Mouse (Mus musculus) liver, embryonic 14.5 days (tissue): ENCODE data around the gene Olfr1097. TPM values are rescaled to one million over a fixed set of nuclear protein-coding genes. Genes with fewer than 3 reads are reported as not detected.

Experiments
- ATAC-seq: fragments of 200-750 bp; cut with Nextera tagmentation; 2 replicates; pipeline ENCODE4 v1.8.0; 2017; ENCODE audit warnings: moderate number of reproducible peaks, mild to moderate bottlenecking, moderate library complexity; ENCODE audit not compliant: insufficient read depth
- DNase-seq, 3 experiments: peaks; one replicate each; pipeline ENCODE4 v3.0.0-alpha.2; 2012 to 2013; ENCODE audit warnings: low read depth in 3 of 3, low spot score in 3 of 3
- H3K27ac ChIP-seq: fragments of 300-500 bp; sonication (generic); 2 replicates; pipeline ENCODE4 v1.5.1; 2014; ENCODE audit warnings: moderate library complexity, mild to moderate bottlenecking, control low read depth, inconsistent platforms
- H3K27me3 ChIP-seq: fragments of 300-500 bp; sonication (generic); 2 replicates; pipeline ENCODE4 v1.6.1; 2014; ENCODE audit warnings: mild to moderate bottlenecking, low read length, moderate library complexity; ENCODE audit not compliant: control insufficient read depth, insufficient read depth
- H3K36me3 ChIP-seq: fragments of 300-500 bp; sonication (generic); replicated peaks from 2 replicates; pipeline ENCODE4 v1.6.1; 2014; ENCODE audit warnings: low read depth; ENCODE audit not compliant: control insufficient read depth, insufficient read depth
- H3K4me1 ChIP-seq, 2 experiments: fragments of 200-500 bp in 1 of 2; fragments of 300-500 bp in 1 of 2; sonication (generic) in 1 of 2; replicated peaks; 2 replicates each; pipeline ENCODE4 v1.6.1; 2012 to 2014; ENCODE audit warnings: antibody characterized with exemption in 1 of 2, inconsistent platforms in 1 of 2, low read length in 1 of 2; ENCODE audit not compliant: control insufficient read depth in 2 of 2, insufficient read depth in 2 of 2
- H3K4me2 ChIP-seq: fragments of 300-500 bp; sonication (generic); 2 replicates; pipeline ENCODE4 v1.6.1; 2014; ENCODE audit warnings: low read depth, mild to moderate bottlenecking, control low read depth, moderate library complexity
- H3K4me3 ChIP-seq, 2 experiments: fragments of 200-500 bp in 1 of 2; fragments of 300-500 bp in 1 of 2; sonication (generic) in 1 of 2; 2 replicates each; pipeline ENCODE4 v1.5.1; 2012 to 2014; ENCODE audit warnings: low read depth in 2 of 2, low read length in 2 of 2, mild to moderate bottlenecking in 2 of 2, control low read depth in 1 of 2, inconsistent platforms in 1 of 2, moderate library complexity in 1 of 2; ENCODE audit not compliant: insufficient read depth in 1 of 2
- H3K9ac ChIP-seq: fragments of 300-500 bp; sonication (generic); replicated peaks from 2 replicates; pipeline ENCODE4 v1.6.1; 2014; ENCODE audit warnings: mild to moderate bottlenecking, control low read depth, moderate library complexity
- H3K9me3 ChIP-seq: fragments of 300-500 bp; sonication (generic); 2 replicates; pipeline ENCODE4 v1.6.1; 2016; ENCODE audit warnings: low read length, mixed read lengths; ENCODE audit not compliant: control insufficient read depth
- CTCF ChIP-seq: IDR thresholded peaks from 2 replicates; pipeline ENCODE4 v1.5.1; 2016; ENCODE audit warnings: antibody characterized with exemption, low read depth, control low read depth
- EP300 ChIP-seq: IDR thresholded peaks from 2 replicates; pipeline ENCODE4 v1.6.1; 2016; ENCODE audit warnings: antibody characterized with exemption, low read depth
- WGBS: fragments of 180-500 bp; shearing (Covaris S2); extraction: QIAGEN DNeasy Blood & Tissue Kit; methylation state at CpG from one replicate; pipeline ENCODE4 v1.1.7; 2014; ENCODE audit not compliant: insufficient replicate concordance; 5-methylcytosine and 5-hydroxymethylcytosine counted together
- polyA plus RNA-seq, 2 experiments: library from polyadenylated mRNA; depleted of rRNA in 1 of 2; stranded (reverse) in 1 of 2; unstranded in 1 of 2; fragments of >200 nt; fragmentation: Nextera tagmentation in 1 of 2; extraction: Ambion mirVana in 1 of 2; gene quantifications; 2 replicates each; pipeline versions ENCODE4 v1.2.1 to v1.2.3; 2012 to 2014

Olfr1097 gene
- polyA plus RNA-seq, 2 experiments: not detected

GRCm38 (mm10) chr2:86851596-86851995 lies 40.4 kb downstream of the Olfr1097 start, which contains the start of gene Olfr1095:
TSS of gene Olfr1095 (minus strand) at chr2:86851696.
- Histone ChIP-seq H3K27me3 (no peaks in the 10 kb centered on the region), H3K27ac (no peak within 1 kb of the TSS), H3K4me1 (no peaks in the 10 kb centered on the region), H3K4me3 (no peak within 1 kb of the TSS), H3K4me2 (no peak within 1 kb of the TSS), H3K9me3 (no peaks in the 10 kb centered on the region), H3K9ac (no peak within 1 kb of the TSS), H3K36me3 (no peaks in the 10 kb centered on the region)
- 70% methylated on average over 3 of the region's 3 CpGs for WGBS
- TF ChIP-seq CTCF: no peak
- no peak for TF ChIP-seq EP300
- no peak for ATAC-seq
- DNase-seq: no peak

Other genes with a start within 250 kb of the Olfr1097 start
- gene Olfr1085, start 230.2 kb downstream of the Olfr1097 start, polyA plus RNA-seq (2012; rRNA removed): not detected in 2 replicates
- gene Olfr1085, start 230.2 kb downstream of the Olfr1097 start, polyA plus RNA-seq (2014; fragmentation: Nextera tagmentation; extraction: Ambion mirVana): not detected in 2 replicates
- not detected in 2 replicates for gene Olfr1086, start 212.1 kb downstream of the Olfr1097 start, polyA plus RNA-seq (2012; rRNA removed)
- gene Olfr1086, start 212.1 kb downstream of the Olfr1097 start, polyA plus RNA-seq (2014; fragmentation: Nextera tagmentation; extraction: Ambion mirVana): not detected in 2 replicates
- not detected in 2 replicates for gene Olfr1087, start 193.8 kb downstream of the Olfr1097 start, polyA plus RNA-seq (2012; rRNA removed)
- not detected in 2 replicates for gene Olfr1087, start 193.8 kb downstream of the Olfr1097 start, polyA plus RNA-seq (2014; fragmentation: Nextera tagmentation; extraction: Ambion mirVana)
- gene Olfr1089, start 158.5 kb downstream of the Olfr1097 start, polyA plus RNA-seq (2012; rRNA removed): not detected in 2 replicates
- not detected in 2 replicates for gene Olfr1089, start 158.5 kb downstream of the Olfr1097 start, polyA plus RNA-seq (2014; fragmentation: Nextera tagmentation; extraction: Ambion mirVana)
- not detected in 2 replicates for gene Olfr1090, start 133.2 kb downstream of the Olfr1097 start, polyA plus RNA-seq (2012; rRNA removed)
- gene Olfr1090, start 133.2 kb downstream of the Olfr1097 start, polyA plus RNA-seq (2014; fragmentation: Nextera tagmentation; extraction: Ambion mirVana): not detected in 2 replicates
- gene Olfr1093, start 109.7 kb downstream of the Olfr1097 start, polyA plus RNA-seq (2012; rRNA removed): not detected in 2 replicates
- not detected in 2 replicates for gene Olfr1093, start 109.7 kb downstream of the Olfr1097 start, polyA plus RNA-seq (2014; fragmentation: Nextera tagmentation; extraction: Ambion mirVana)
- not detected in 2 replicates for gene Olfr141, start 82.2 kb downstream of the Olfr1097 start, polyA plus RNA-seq (2012; rRNA removed)
- gene Olfr141, start 82.2 kb downstream of the Olfr1097 start, polyA plus RNA-seq (2014; fragmentation: Nextera tagmentation; extraction: Ambion mirVana): not detected in 2 replicates
- gene Olfr1094, start 67.6 kb downstream of the Olfr1097 start, polyA plus RNA-seq (2012; rRNA removed): not detected in 2 replicates
- gene Olfr1094, start 67.6 kb downstream of the Olfr1097 start, polyA plus RNA-seq (2014; fragmentation: Nextera tagmentation; extraction: Ambion mirVana): not detected in 2 replicates
- gene Olfr1095, start 40.5 kb downstream of the Olfr1097 start, polyA plus RNA-seq (2012; rRNA removed): not detected in 2 replicates
- gene Olfr1095, start 40.5 kb downstream of the Olfr1097 start, polyA plus RNA-seq (2014; fragmentation: Nextera tagmentation; extraction: Ambion mirVana): not detected in 2 replicates
- gene Gm13723, start 17.4 kb downstream of the Olfr1097 start, polyA plus RNA-seq (2012; rRNA removed): not detected in 2 replicates
- not detected in 2 replicates for gene Gm13723, start 17.4 kb downstream of the Olfr1097 start, polyA plus RNA-seq (2014; fragmentation: Nextera tagmentation; extraction: Ambion mirVana)
- not detected in 2 replicates for gene Olfr1098, start 32.3 kb upstream of the Olfr1097 start, polyA plus RNA-seq (2012; rRNA removed)
- not detected in 2 replicates for gene Olfr1098, start 32.3 kb upstream of the Olfr1097 start, polyA plus RNA-seq (2014; fragmentation: Nextera tagmentation; extraction: Ambion mirVana)
- not detected in 2 replicates for gene Olfr1099, start 68.5 kb upstream of the Olfr1097 start, polyA plus RNA-seq (2012; rRNA removed)
- gene Olfr1099, start 68.5 kb upstream of the Olfr1097 start, polyA plus RNA-seq (2014; fragmentation: Nextera tagmentation; extraction: Ambion mirVana): not detected in 2 replicates
- not detected in 2 replicates for gene Olfr1100, start 87.7 kb upstream of the Olfr1097 start, polyA plus RNA-seq (2012; rRNA removed)
- gene Olfr1100, start 87.7 kb upstream of the Olfr1097 start, polyA plus RNA-seq (2014; fragmentation: Nextera tagmentation; extraction: Ambion mirVana): not detected in 2 replicates
- not detected in 2 replicates for gene Olfr1101, start 99.0 kb upstream of the Olfr1097 start, polyA plus RNA-seq (2012; rRNA removed)
- not detected in 2 replicates for gene Olfr1101, start 99.0 kb upstream of the Olfr1097 start, polyA plus RNA-seq (2014; fragmentation: Nextera tagmentation; extraction: Ambion mirVana)
- not detected in 2 replicates for gene Olfr1102, start 106.2 kb upstream of the Olfr1097 start, polyA plus RNA-seq (2012; rRNA removed)
- not detected in 2 replicates for gene Olfr1102, start 106.2 kb upstream of the Olfr1097 start, polyA plus RNA-seq (2014; fragmentation: Nextera tagmentation; extraction: Ambion mirVana)
- gene Olfr1104, start 134.9 kb upstream of the Olfr1097 start, polyA plus RNA-seq (2012; rRNA removed): not detected in 2 replicates
- gene Olfr1104, start 134.9 kb upstream of the Olfr1097 start, polyA plus RNA-seq (2014; fragmentation: Nextera tagmentation; extraction: Ambion mirVana): not detected in 2 replicates
- not detected in 2 replicates for gene Olfr1105, start 144.3 kb upstream of the Olfr1097 start, polyA plus RNA-seq (2012; rRNA removed)
- not detected in 2 replicates for gene Olfr1105, start 144.3 kb upstream of the Olfr1097 start, polyA plus RNA-seq (2014; fragmentation: Nextera tagmentation; extraction: Ambion mirVana)
- gene Olfr1106, start 160.1 kb upstream of the Olfr1097 start, polyA plus RNA-seq (2012; rRNA removed): not detected in 2 replicates
- gene Olfr1106, start 160.1 kb upstream of the Olfr1097 start, polyA plus RNA-seq (2014; fragmentation: Nextera tagmentation; extraction: Ambion mirVana): not detected in 2 replicates
- gene Olfr1107, start 183.6 kb upstream of the Olfr1097 start, polyA plus RNA-seq (2012; rRNA removed): not detected in 2 replicates
- gene Olfr1107, start 183.6 kb upstream of the Olfr1097 start, polyA plus RNA-seq (2014; fragmentation: Nextera tagmentation; extraction: Ambion mirVana): not detected in 2 replicates
- not detected in 2 replicates for gene Olfr1109, start 203.8 kb upstream of the Olfr1097 start, polyA plus RNA-seq (2012; rRNA removed)
- gene Olfr1109, start 203.8 kb upstream of the Olfr1097 start, polyA plus RNA-seq (2014; fragmentation: Nextera tagmentation; extraction: Ambion mirVana): not detected in 2 replicates
- gene Olfr259, start 222.4 kb upstream of the Olfr1097 start, polyA plus RNA-seq (2012; rRNA removed): not detected in 2 replicates
- gene Olfr259, start 222.4 kb upstream of the Olfr1097 start, polyA plus RNA-seq (2014; fragmentation: Nextera tagmentation; extraction: Ambion mirVana): not detected in 2 replicates
- gene Olfr1110, start 248.1 kb upstream of the Olfr1097 start, polyA plus RNA-seq (2012; rRNA removed): not detected in 2 replicates
- not detected in 2 replicates for gene Olfr1110, start 248.1 kb upstream of the Olfr1097 start, polyA plus RNA-seq (2014; fragmentation: Nextera tagmentation; extraction: Ambion mirVana)